Mouse (Mus musculus): ENCODE results near the gene Gpt2.
A peak's percentile ranks its signal among the peaks of the same experiment; 100 is the strongest.

The Gpt2 gene

GRCm38 (mm10) chr8:85487906-85488620 is 4.3 kb upstream of the Gpt2 start:
- DNase-seq (ENCODE audit: low read depth, low spot score): no peak

DNA sequence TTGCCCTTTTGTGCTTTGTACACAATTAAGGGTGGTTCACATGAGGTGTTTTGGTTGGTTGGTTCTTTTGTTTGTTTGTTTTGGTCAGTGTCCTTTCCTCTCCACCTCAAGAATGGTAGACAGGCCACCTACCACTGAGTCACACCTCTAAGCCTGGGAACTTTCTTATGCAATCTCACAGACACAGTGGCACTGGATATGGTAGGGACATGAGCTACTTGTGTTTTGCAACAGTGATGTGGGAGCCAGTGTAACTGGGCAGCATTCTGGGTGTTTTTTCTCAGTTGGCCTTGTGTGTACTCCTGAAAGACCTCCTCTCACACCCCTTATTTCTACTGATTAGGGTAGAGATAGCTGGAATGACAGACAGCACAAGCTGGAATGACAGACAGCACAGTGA is 3.7 kb upstream of the Gpt2 start:
- DNase-seq (ENCODE audit: low read depth, low spot score): no peak

- no peak for DNase-seq (ENCODE audit: low read depth, low spot score)
These were observed 2.8 kb upstream of the Gpt2 start for GRCm38 (mm10) chr8:85489546-85489945.

DNA sequence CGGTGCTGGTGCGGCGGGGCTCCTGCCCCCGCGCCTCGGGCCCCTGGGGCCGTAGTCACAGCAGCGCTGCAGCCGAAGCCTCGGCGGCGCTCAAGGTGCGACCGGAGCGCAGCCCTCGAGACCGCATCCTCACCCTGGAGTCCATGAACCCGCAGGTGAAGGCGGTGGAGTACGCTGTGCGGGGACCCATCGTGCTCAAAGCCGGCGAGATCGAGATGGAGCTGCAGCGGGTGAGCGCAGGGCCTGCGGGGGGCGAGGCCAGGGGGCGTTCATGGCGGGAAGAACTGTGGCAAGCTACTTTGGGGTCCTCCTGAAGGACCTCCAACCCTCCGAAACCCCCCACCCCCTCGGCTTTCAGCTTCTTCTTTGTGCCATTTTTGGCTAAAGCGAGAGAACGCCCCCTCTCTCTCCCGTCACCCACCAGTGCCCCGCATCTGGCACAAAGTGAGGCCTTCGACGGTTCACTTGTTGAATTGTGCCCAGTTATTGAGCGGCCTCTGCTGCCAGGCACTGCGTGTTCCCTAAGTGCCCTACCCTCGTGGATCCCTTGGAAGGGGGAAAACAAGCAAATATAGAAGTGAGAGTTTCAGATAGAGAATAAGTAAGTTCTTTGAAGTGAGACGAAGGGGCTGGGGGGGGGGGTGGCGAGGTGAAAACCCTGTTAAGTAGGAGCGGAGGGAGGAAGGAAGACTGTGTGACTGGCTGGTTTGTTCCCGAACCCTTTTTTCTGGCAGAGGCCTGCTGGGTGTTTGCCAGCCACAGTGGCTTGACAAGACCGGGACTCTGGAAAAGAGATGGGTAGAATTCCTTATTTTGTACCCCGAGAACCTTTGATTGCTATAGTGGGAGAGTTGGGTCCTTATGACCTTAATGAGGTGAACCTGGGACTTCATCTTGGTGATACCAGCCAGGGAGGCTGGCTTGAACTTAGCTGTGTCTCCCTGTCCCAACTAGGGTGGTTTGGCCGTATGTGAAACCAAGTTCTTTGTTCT is 860 bp downstream of the Gpt2 start:
- no peak for DNase-seq (ENCODE audit: low read depth, low spot score)

- DNase-seq (ENCODE audit: low read depth, low spot score): no peak
These were observed 3.7 kb downstream of the Gpt2 start for GRCm38 (mm10) chr8:85496125-85496524.

DNA sequence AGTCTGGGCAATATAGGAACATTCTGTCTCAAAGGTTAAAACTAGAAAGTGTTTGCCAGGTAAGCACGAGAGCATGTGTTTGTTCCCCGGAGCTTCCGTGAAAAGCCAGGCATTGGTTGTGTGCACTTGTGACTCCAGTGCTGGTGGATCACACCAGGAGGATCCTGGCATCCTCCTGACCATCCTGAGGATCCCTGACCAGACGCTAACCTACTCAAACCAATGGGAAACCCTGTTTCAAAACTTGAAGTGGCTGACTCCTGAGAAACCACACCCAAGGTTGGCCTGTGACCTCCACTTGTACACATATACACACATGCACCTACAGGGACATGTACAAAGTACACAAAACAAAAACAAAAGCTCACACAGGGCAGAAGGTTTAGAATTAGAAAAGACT is 4.4 kb downstream of the Gpt2 start:
- DNase-seq (ENCODE audit: low read depth, low spot score): no peak

DNA sequence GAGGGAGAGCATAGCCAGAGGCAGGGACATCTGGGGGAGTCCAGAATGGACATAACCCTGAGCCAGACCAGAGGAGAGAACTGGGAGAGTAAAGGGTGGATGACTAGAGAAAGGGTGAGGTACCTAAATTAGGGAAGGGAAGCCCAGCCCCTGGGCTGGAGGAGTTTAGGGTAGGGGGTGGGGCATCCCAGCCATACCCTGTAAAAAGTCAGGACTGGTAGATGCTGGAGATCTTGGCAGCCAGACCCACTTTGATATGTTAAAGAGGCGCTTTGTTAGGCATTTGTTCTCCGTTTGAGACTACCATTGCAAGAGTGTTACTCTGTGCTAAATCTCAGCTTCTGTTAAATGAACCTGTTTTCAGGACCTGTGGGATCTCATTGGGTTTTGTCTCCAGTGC is 6.2 kb downstream of the Gpt2 start:
- no peak for DNase-seq (ENCODE audit: low read depth, low spot score)

DNA sequence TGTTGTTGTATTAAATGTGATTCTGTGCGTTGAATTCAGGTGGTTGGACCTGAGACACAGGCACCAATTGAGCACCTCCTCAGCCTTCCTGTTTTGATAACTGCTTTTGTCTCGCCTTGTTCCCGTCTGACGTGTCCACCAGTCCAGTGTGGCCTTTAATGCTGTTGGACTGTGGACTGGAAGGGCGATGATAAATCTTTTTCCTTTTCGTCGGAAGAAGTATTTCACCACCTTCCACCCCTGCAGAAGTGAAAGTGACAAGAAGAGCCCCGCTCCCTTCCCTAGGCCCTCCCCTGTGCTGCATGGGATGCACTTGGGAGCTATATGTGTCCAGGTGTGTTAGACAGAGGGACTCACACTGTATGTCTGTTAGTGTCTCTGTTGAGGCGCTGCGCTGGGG is 8.1 kb downstream of the Gpt2 start:
- no peak for DNase-seq (ENCODE audit: low read depth, low spot score)

- peak; percentile 72 for DNase-seq (ENCODE audit: low read depth, low spot score)
These were observed 8.7 kb downstream of the Gpt2 start for GRCm38 (mm10) chr8:85500955-85501685.

- no peak for DNase-seq (ENCODE audit: low read depth, low spot score)
These were observed 10.0 kb downstream of the Gpt2 start for GRCm38 (mm10) chr8:85502381-85502780.

GRCm38 (mm10) chr8:85503065-85503464 is 10.7 kb downstream of the Gpt2 start:
- DNase-seq (ENCODE audit: low read depth, low spot score): no peak

GRCm38 (mm10) chr8:85504704-85505103 is 12.3 kb downstream of the Gpt2 start:
- no peak for DNase-seq (ENCODE audit: low read depth, low spot score)

DNA sequence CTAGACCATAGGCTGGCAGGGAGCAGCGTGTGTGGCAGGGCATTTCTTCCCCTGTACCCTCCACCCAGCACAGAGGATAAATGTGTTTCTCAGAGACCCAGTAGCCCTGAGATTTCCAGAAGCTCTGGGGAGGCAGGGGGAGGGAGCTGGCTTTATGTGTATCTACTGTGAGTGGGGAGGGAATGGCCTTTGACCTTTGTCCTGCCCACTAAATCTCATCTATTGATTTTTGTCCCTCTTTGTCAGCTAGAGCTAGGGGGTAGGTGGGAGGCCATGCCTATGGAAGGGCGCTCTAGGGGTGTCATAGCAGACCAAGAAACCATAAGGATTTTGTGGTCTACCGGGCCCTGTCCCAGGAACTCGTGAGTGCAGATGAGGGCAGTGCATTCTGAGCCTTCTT is 14.2 kb downstream of the Gpt2 start:
- no peak for DNase-seq (ENCODE audit: low read depth, low spot score)

GRCm38 (mm10) chr8:85508661-85509060 is 16.3 kb downstream of the Gpt2 start:
- DNase-seq (ENCODE audit: low read depth, low spot score): no peak

- no peak for DNase-seq (ENCODE audit: low read depth, low spot score)
These were observed 19.9 kb downstream of the Gpt2 start for GRCm38 (mm10) chr8:85512234-85512633.

DNA sequence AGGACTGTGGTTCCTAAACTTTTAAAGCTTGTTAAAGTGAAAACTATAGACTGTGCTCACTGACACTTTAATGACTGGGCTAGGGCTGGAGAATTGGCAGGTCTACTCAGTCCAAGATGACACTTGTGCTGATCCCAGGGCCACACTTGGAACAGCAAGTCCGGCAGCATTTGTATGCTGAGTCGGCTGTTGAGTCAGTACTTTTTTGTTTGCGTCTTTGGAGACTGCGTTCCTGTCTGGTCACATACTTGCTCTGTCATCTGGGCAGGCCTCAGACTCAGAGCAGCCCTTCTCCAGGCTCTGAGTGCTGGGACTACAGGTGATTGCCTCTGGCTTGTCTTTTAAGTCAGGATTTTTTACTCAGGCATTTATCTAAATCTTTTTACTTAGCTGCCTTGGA is 20.9 kb downstream of the Gpt2 start:
- no peak for DNase-seq (ENCODE audit: low read depth, low spot score)

DNA sequence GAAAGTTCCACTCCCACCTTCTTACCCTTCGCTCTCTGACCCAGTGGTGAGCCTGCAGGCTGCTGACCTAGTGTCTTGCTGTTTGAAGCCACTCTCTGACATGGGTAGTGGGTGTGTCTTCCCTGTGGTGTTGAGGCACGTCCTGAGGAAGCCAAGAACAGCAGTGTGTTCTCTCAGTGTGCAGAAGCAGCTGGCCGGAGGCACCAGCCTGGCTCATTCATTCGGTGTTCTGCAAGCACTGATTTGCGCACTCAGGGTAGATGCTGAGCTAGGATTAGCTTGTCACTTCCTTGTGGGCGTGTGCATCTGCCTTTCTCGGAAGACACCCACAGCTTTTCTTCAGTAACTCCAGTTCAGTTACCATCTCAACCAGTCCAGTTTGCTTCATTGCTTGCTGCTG is 23.0 kb downstream of the Gpt2 start:
- DNase-seq (ENCODE audit: low read depth, low spot score): no peak

GRCm38 (mm10) chr8:85517336-85517735 is 25.0 kb downstream of the Gpt2 start:
- no peak for DNase-seq (ENCODE audit: low read depth, low spot score)

DNA sequence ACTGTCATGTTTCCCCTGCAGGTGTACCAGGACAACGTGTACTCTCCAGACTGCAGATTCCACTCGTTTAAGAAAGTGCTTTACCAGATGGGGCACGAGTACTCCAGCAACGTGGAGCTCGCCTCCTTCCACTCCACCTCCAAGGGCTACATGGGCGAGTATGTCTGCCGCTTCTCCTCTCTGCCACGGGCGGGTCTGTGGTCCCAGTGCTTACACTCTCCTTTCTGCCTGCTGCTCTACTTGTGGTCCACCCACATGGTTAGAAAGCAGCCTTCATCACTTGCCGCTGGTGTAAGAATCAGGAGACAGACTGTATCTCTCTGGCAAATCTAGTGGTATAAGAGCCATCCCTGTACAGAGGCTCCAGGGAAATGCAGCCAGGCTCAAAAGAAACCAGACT is 25.6 kb downstream of the Gpt2 start:
- DNase-seq (ENCODE audit: low read depth, low spot score): no peak

GRCm38 (mm10) chr8:85520586-85520985 is 28.2 kb downstream of the Gpt2 start:
- DNase-seq (ENCODE audit: low read depth, low spot score): no peak

DNA sequence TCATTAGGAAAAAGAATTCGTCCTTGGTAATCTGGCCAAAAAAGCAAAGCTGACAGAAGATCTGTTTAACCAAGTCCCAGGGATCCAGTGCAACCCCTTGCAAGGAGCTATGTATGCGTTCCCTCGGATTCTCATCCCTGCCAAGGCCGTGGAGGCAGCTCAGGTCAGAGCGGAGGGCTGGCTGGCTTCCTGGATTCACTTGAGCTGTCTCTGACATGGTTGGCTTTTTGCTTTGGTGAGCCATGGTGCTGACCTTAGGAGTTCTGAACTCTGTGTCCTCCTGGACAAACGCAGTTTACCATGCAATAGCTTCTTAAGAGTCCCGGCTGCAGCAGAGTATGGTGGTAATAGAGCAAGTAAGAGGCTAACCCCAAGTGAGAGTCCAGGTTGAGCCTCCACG is 29.0 kb downstream of the Gpt2 start:
- no peak for DNase-seq (ENCODE audit: low read depth, low spot score)

GRCm38 (mm10) chr8:85524086-85524485 is 31.7 kb downstream of the Gpt2 start:
- no peak for DNase-seq (ENCODE audit: low read depth, low spot score)
